Mouse (Mus musculus): Measurements from ENCODE around the gene Tut1. TPM values are rescaled to one million over a fixed set of nuclear protein-coding genes. Genes with fewer than 3 reads are reported as not detected.
A peak's percentile ranks its signal among the peaks of the same experiment; 100 is the strongest.

Tut1 gene
- polyA plus RNA-seq, 1 experiment from 2014 or later: 33.6 TPM

DNA sequence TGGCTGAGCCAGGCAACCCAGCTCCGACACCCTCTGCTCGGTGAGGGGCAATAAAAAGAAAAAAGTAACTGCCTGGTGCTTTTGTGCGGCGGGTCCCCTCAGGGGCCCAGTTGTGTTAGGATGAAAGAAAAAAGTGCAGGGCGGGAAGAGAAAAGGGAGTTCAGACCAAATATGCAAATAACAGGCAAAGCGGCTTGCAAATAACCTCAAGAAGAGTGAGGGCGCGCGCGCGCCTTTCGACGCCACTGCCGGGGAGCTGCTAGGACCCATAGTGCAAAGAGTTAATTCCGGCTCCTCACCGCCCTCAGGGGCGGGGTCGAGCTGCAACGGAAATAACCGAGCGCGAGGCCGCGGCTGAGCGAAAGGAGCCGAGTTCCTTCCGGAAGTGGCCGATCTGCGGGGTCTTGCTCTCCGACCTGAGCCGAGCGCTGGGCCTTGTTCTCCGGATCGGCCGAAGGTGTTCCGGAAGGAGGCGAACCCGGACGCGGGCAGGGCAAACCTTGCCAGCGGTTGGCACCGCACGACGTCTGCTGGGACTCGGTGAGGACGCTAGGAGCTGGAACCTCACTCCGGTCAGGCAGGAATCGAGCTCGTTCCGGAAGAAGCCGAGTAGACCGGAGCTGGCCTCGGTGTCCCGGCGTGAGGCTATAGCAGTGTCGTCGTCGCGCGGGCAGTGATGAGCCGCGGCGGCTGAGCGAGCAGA lies 12.0 kb upstream of the Tut1 start, which contains the start of gene Mta2:
Mta2 (plus strand) TSS at position 361 of the 703 bp plus-strand sequence.
- Histone ChIP-seq H3K9ac (replicated peaks; ENCODE audit: low read depth, low read length) (peak within 1 kb of the TSS; percentile 99), H3K4me2 (ENCODE audit: low read length) (peak within 1 kb of the TSS; percentile 80), H3K27ac (ENCODE audit: low read length) (peak within 1 kb of the TSS; percentile 96), H3K4me3 (replicated peaks; ENCODE audit: low read length) (peak within 1 kb of the TSS; percentile 99), H3K36me3 (ENCODE audit: control insufficient read depth, insufficient read depth) (peaks cover 5% of the 10 kb centered on the region), H3K9me3 (ENCODE audit: control insufficient read depth, low read length) (no peaks in the 10 kb centered on the region), H3K4me1 (replicated peaks; ENCODE audit: control insufficient read depth, insufficient read depth, low read length) (peaks cover 30% of the 10 kb centered on the region), H3K27me3 (replicated peaks; ENCODE audit: control insufficient read depth, insufficient read depth, low read length) (no peaks in the 10 kb centered on the region)
- ATAC-seq: peak; percentile 96
- WGBS: under 1% methylated on average over 64 of the region's 64 CpGs

DNA sequence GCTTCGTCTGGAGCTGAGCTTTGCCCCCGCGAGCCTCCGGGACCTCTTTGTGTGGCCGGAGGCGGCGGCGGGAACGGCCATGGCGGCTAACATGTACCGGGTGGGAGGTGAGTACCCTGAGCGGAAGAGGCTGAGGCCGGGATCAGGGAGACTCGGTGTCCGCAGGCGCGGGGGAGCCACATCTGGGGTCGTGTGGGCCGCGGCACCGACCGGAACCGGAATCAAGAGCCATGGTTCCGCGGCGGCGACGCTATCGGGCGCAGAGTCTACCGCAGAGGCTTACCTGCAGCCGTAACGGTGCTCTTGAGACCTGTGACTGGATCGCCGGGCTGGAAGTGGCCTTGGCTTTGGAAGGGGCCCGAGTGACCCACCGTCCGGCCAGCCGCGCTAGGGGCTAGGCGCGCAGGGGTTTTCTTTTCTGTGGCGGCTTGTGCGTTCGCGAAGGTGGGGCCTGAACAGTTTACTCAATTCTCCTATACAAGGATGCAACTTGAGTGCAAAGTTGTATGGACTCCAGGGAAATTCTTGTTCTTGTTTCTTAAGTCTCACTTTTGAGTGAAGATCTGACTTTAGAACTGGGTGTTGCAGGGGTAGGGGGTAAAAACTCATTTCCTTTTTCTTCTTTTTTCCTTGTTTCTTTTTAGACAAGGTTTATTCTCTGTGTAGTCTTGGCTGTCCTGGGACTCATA lies 11.2 kb upstream of the Tut1 start:
- H3K4me1 ChIP-seq (replicated peaks; ENCODE audit: control insufficient read depth, insufficient read depth, low read length): peaks cover 30% of the 10 kb centered on the region
- under 1% methylated on average over 46 of the region's 46 CpGs for WGBS
- H3K36me3 ChIP-seq (ENCODE audit: control insufficient read depth, insufficient read depth): peaks cover 12% of the 10 kb centered on the region
- H3K4me3 ChIP-seq (replicated peaks; ENCODE audit: low read length): peak overlapping the region; percentile 99
- no peaks in the 10 kb centered on the region for H3K27me3 ChIP-seq (replicated peaks; ENCODE audit: control insufficient read depth, insufficient read depth, low read length)
- peak; percentile 37 for ATAC-seq
- peak overlapping the region; percentile 80 for H3K4me2 ChIP-seq (ENCODE audit: low read length)
- peak overlapping the region; percentile 99 for H3K9ac ChIP-seq (replicated peaks; ENCODE audit: low read depth, low read length)
- no peaks in the 10 kb centered on the region for H3K9me3 ChIP-seq (ENCODE audit: control insufficient read depth, low read length)
- H3K27ac ChIP-seq (ENCODE audit: low read length): peak overlapping the region; percentile 96

- Histone ChIP-seq H3K27ac (ENCODE audit: low read length) (no peak overlapping the region), H3K36me3 (ENCODE audit: control insufficient read depth, insufficient read depth) (peaks cover 18% of the 10 kb centered on the region), H3K4me3 (replicated peaks; ENCODE audit: low read length) (peak overlapping the region; percentile 99), H3K9ac (replicated peaks; ENCODE audit: low read depth, low read length) (peak overlapping the region; percentile 99), H3K9me3 (ENCODE audit: control insufficient read depth, low read length) (no peaks in the 10 kb centered on the region), H3K4me1 (replicated peaks; ENCODE audit: control insufficient read depth, insufficient read depth, low read length) (peaks cover 30% of the 10 kb centered on the region), H3K27me3 (replicated peaks; ENCODE audit: control insufficient read depth, insufficient read depth, low read length) (no peaks in the 10 kb centered on the region), H3K4me2 (ENCODE audit: low read length) (peak overlapping the region; percentile 80)
- 66% methylated on average over 2 of the region's 2 CpGs for WGBS
- no peak for ATAC-seq
Measured at GRCm38 (mm10) chr19:8943047-8943446, 10.6 kb upstream of the Tut1 start.

GRCm38 (mm10) chr19:8944062-8944461 lies 9.6 kb upstream of the Tut1 start:
- WGBS: 49% methylated on average over 5 of the region's 5 CpGs
- ATAC-seq: no peak
- H3K4me3 ChIP-seq (replicated peaks; ENCODE audit: low read length): no peak overlapping the region
- peak overlapping the region; percentile 80 for H3K4me2 ChIP-seq (ENCODE audit: low read length)
- no peaks in the 10 kb centered on the region for H3K27me3 ChIP-seq (replicated peaks; ENCODE audit: control insufficient read depth, insufficient read depth, low read length)
- peaks cover 27% of the 10 kb centered on the region for H3K36me3 ChIP-seq (ENCODE audit: control insufficient read depth, insufficient read depth)
- H3K4me1 ChIP-seq (replicated peaks; ENCODE audit: control insufficient read depth, insufficient read depth, low read length): peaks cover 30% of the 10 kb centered on the region
- no peaks in the 10 kb centered on the region for H3K9me3 ChIP-seq (ENCODE audit: control insufficient read depth, low read length)
- 0 out of 2 replicates have a peak overlapping the region, but pooled peaks have one; percentile 1 for H3K9ac ChIP-seq (replicated peaks; ENCODE audit: low read depth, low read length)
- no peak overlapping the region for H3K27ac ChIP-seq (ENCODE audit: low read length)

GRCm38 (mm10) chr19:8944750-8945149 lies 8.9 kb upstream of the Tut1 start:
- peaks cover 29% of the 10 kb centered on the region for H3K36me3 ChIP-seq (ENCODE audit: control insufficient read depth, insufficient read depth)
- peak overlapping the region; percentile 16 for H3K4me2 ChIP-seq (ENCODE audit: low read length)

GRCm38 (mm10) chr19:8945251-8945650 lies 8.4 kb upstream of the Tut1 start:
- ATAC-seq: no peak
- Histone ChIP-seq H3K36me3 (ENCODE audit: control insufficient read depth, insufficient read depth) (peaks cover 31% of the 10 kb centered on the region), H3K27me3 (replicated peaks; ENCODE audit: control insufficient read depth, insufficient read depth, low read length) (no peaks in the 10 kb centered on the region), H3K4me2 (ENCODE audit: low read length) (peak overlapping the region; percentile 16; the same call in 1 of the 2 replicates), H3K4me1 (replicated peaks; ENCODE audit: control insufficient read depth, insufficient read depth, low read length) (peaks cover 30% of the 10 kb centered on the region), H3K9ac (replicated peaks; ENCODE audit: low read depth, low read length) (no peak overlapping the region), H3K9me3 (ENCODE audit: control insufficient read depth, low read length) (no peaks in the 10 kb centered on the region), H3K27ac (ENCODE audit: low read length) (no peak overlapping the region), H3K4me3 (replicated peaks; ENCODE audit: low read length) (no peak overlapping the region; the same call in 1 of the 2 replicates)
- 85% methylated on average over 6 of the region's 6 CpGs for WGBS

More at GRCm38 (mm10) chr19:8944750-8945149, 8.9 kb upstream of the Tut1 start:
- Histone ChIP-seq H3K27ac (ENCODE audit: low read length) (no peak overlapping the region), H3K4me1 (replicated peaks; ENCODE audit: control insufficient read depth, insufficient read depth, low read length) (peaks cover 30% of the 10 kb centered on the region), H3K9me3 (ENCODE audit: control insufficient read depth, low read length) (no peaks in the 10 kb centered on the region), H3K4me3 (replicated peaks; ENCODE audit: low read length) (peak overlapping the region; percentile 8), H3K9ac (replicated peaks; ENCODE audit: low read depth, low read length) (0 out of 2 replicates have a peak overlapping the region, but pooled peaks have one; percentile 3), H3K27me3 (replicated peaks; ENCODE audit: control insufficient read depth, insufficient read depth, low read length) (no peaks in the 10 kb centered on the region)
- ATAC-seq: no peak
- 19% methylated on average over 5 of the region's 5 CpGs for WGBS

GRCm38 (mm10) chr19:8946929-8947328 lies 6.7 kb upstream of the Tut1 start:
- WGBS: 96% methylated on average over 7 of the region's 7 CpGs
- Histone ChIP-seq H3K4me2 (ENCODE audit: low read length) (no peak overlapping the region), H3K27me3 (replicated peaks; ENCODE audit: control insufficient read depth, insufficient read depth, low read length) (no peaks in the 10 kb centered on the region), H3K27ac (ENCODE audit: low read length) (no peak overlapping the region), H3K4me1 (replicated peaks; ENCODE audit: control insufficient read depth, insufficient read depth, low read length) (peaks cover 32% of the 10 kb centered on the region), H3K9me3 (ENCODE audit: control insufficient read depth, low read length) (no peaks in the 10 kb centered on the region), H3K9ac (replicated peaks; ENCODE audit: low read depth, low read length) (no peak overlapping the region), H3K4me3 (replicated peaks; ENCODE audit: low read length) (no peak overlapping the region), H3K36me3 (ENCODE audit: control insufficient read depth, insufficient read depth) (peaks cover 47% of the 10 kb centered on the region)
- ATAC-seq: no peak

DNA sequence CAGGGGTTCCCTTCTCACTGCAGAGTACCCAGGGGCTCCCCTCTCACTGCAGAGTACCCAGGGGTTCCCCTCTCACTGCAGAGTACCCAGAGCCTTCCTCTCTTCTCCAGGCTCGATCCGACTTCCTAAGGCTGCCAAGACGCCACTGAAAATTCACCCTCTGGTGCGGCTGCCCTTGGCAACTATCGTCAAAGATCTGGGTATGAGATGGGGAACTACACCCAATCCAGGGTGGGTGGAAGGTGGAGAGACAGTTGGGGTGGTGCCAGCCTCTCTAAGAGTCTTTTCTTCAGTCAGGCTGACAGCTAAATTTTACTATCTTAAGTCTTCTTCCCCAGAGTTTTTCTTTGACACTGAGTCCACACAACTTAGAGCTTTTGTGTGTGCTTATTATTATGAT lies 3.5 kb upstream of the Tut1 start:
- Histone ChIP-seq H3K4me3 (replicated peaks; ENCODE audit: low read length) (no peak overlapping the region), H3K27ac (ENCODE audit: low read length) (no peak overlapping the region), H3K4me2 (ENCODE audit: low read length) (no peak overlapping the region), H3K27me3 (replicated peaks; ENCODE audit: control insufficient read depth, insufficient read depth, low read length) (no peaks in the 10 kb centered on the region), H3K4me1 (replicated peaks; ENCODE audit: control insufficient read depth, insufficient read depth, low read length) (peaks cover 32% of the 10 kb centered on the region), H3K9ac (replicated peaks; ENCODE audit: low read depth, low read length) (no peak overlapping the region), H3K9me3 (ENCODE audit: control insufficient read depth, low read length) (no peaks in the 10 kb centered on the region), H3K36me3 (ENCODE audit: control insufficient read depth, insufficient read depth) (peaks cover 47% of the 10 kb centered on the region)
- WGBS: 89% methylated on average over 5 of the region's 5 CpGs
- ATAC-seq: no peak

GRCm38 (mm10) chr19:8952241-8952640 lies 1.4 kb upstream of the Tut1 start:
- 35% methylated on average over 9 of the region's 9 CpGs for WGBS
- Histone ChIP-seq H3K4me3 (replicated peaks; ENCODE audit: low read length) (no peak overlapping the region), H3K4me1 (replicated peaks; ENCODE audit: control insufficient read depth, insufficient read depth, low read length) (peaks cover 35% of the 10 kb centered on the region), H3K9me3 (ENCODE audit: control insufficient read depth, low read length) (no peaks in the 10 kb centered on the region), H3K36me3 (ENCODE audit: control insufficient read depth, insufficient read depth) (peaks cover 39% of the 10 kb centered on the region), H3K9ac (replicated peaks; ENCODE audit: low read depth, low read length) (peak overlapping the region; percentile 55; the same call in 1 of the 2 replicates), H3K27ac (ENCODE audit: low read length) (peak overlapping the region; percentile 93), H3K27me3 (replicated peaks; ENCODE audit: control insufficient read depth, insufficient read depth, low read length) (no peaks in the 10 kb centered on the region), H3K4me2 (ENCODE audit: low read length) (peak overlapping the region; percentile 55)
- peak; percentile 6 for ATAC-seq
